Mouse (Mus musculus) olfactory bulb, adult 2 months (tissue): Measurements from ENCODE around the gene Tmem88b. TPM values are rescaled to one million over a fixed set of nuclear protein-coding genes. Genes with fewer than 3 reads are reported as not detected.
"Not testable (repeated sequence)": the region's sequence is repeated elsewhere in the genome, so short reads cannot be mapped to it uniquely, and the experiment has no call there.

ENCODE experiments used
- H3K27ac ChIP-seq: fragments of 200-500 bp; 2 replicates; pipeline ENCODE4 v1.5.1; 2012; ENCODE audit warnings: low read depth, low read length; ENCODE audit not compliant: insufficient read depth
- H3K4me1 ChIP-seq: fragments of 200-500 bp; 2 replicates; pipeline ENCODE4 v1.6.1; 2012; ENCODE audit warnings: low read length; ENCODE audit not compliant: control insufficient read depth, insufficient read depth
- H3K4me3 ChIP-seq: fragments of 200-500 bp; 2 replicates; pipeline ENCODE4 v1.5.1; 2012; ENCODE audit warnings: mild to moderate bottlenecking, low read depth, low read length, moderate library complexity; ENCODE audit not compliant: insufficient read depth
- CTCF ChIP-seq: fragments of 200-500 bp; IDR thresholded peaks from 2 replicates; pipeline ENCODE4 v1.5.1; 2012; ENCODE audit warnings: low read depth, mild to moderate bottlenecking, low read length, moderate library complexity; ENCODE audit not compliant: insufficient read depth
- POLR2A ChIP-seq: fragments of 200-500 bp; IDR thresholded peaks from 2 replicates; pipeline ENCODE4 v1.6.1; 2012; ENCODE audit warnings: mild to moderate bottlenecking, low read depth, low read length, moderate library complexity; ENCODE audit not compliant: insufficient read depth
- WGBS: fragments of 180-500 bp; shearing (Covaris S2); methylation state at CpG from one replicate; pipeline ENCODE4 v1.1.7; 2018; 5-methylcytosine and 5-hydroxymethylcytosine counted together
- polyA plus RNA-seq: library from polyadenylated mRNA; stranded (reverse); fragments of >200 nt; gene quantifications from 2 replicates; pipeline ENCODE4 v1.2.4, GENCODE M21; 2012; ENCODE audit warnings: low replicate concordance; ENCODE audit not compliant: missing spikeins, insufficient read depth, insufficient read length

Tmem88b gene
- polyA plus RNA-seq, 1 experiment, result not detected

DNA sequence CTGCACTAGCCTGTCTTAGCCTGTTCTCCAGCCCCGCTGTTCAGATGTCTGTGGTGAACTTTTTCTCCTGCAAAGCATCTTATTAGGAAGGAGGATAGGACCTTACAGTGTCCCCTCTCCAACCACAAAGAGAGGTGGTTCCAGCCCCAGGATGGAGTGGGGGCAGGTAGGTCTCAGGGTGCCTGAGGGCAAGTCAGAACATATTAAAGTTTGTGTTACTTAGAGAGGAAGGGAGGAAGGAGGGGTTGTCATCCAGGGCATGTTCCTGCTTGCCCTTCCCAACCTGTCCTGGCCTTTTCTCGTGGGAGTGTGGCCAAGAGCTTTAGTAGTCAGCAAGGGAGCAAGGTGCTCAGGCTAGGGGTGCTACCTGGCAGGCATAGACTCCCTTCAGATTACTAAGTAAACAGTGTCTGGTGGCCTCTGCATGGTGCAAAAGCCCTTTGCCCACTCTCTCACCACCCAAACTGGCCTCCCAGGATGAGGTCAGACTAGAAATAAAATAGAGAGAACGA is 5.0 kb upstream of the Tmem88b start:
- H3K4me3 ChIP-seq, result no peak overlapping the region
- 70% methylated on average over 3 of the region's 3 CpGs for WGBS
- H3K27ac ChIP-seq, result no peak overlapping the region
- H3K4me1 ChIP-seq, result no peaks in the 10 kb centered on the region
- TF ChIP-seq POLR2A (no peak), CTCF (no peak)

DNA sequence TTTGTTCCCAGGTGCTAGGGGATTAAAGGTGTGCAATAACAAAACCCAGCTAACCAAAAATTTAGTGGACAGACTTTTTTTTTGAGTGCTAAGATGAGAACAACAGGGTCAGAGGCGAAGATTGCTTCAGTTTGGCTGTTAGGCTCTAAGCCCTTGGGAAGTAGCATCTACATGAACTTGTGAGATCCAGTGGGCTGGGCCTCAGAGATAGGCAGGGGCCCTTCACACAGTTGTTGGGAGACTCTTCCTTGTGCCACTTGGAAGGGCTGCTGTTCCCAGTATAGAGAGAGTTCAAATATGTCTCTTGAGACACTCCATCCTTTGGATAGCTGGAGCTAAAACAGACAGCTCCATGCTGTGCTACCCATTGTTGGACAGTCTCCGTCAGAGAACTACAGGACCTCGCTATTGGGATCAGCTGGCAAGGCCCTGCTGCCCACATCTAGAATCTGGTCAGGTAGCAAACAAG is 4.4 kb upstream of the Tmem88b start, which contains the start of gene Ankrd65:
Gene Ankrd65, plus strand, starts transcription at position 419 of the 469 bp plus-strand sequence.
- 73% methylated on average over 3 of the region's 3 CpGs for WGBS
- H3K4me3 ChIP-seq, result no peak within 1 kb of the TSS
- 0 out of 2 replicates have a peak, but pooled peaks cover 4% of the 10 kb centered on the region for H3K4me1 ChIP-seq
- no peak for TF ChIP-seq POLR2A
- TF ChIP-seq CTCF, result no peak
- no peak within 1 kb of the TSS for H3K27ac ChIP-seq

DNA sequence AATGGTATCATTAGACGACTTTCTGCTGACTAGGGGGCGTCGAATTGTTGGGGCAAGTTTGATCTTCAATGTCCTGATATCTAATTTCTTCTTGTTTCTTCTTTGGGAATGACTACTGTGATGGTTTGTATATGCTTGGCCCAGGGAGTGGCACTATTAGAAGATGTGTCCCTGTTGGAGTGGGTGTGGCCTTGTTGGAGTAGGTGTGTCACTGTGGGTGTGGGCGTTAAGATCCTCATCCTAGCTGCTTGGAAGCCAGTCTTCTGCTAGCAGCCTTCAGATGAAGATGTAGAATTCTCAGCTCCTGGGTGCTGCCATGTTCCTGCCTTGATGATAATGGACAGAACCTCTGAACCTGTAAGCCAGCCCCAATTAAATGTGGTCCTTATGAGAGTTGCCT is 3.2 kb upstream of the Tmem88b start:
- H3K27ac ChIP-seq, H3K4me3 ChIP-seq, H3K4me1 ChIP-seq: not testable (repeated sequence)
- WGBS, result 83% methylated on average over 4 of the region's 4 CpGs

DNA sequence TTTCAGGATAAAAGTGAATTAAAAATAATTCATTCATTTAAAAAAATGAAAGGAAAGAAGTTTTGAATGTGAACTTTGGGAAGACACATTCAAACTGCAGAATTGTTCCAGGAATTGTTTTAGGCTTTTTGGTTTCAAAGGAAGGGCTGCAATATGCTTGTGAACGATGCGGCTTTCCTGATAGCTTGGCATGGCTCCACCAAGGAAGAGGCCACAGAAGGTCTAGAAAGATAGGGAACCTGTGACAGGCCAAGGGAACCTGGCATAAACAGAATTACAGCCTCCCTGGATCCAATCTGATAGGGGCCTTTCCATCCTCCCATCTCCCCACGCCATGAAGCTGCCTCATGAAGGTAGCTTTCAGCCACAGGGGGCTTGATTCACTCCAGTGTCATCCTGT is 2.6 kb upstream of the Tmem88b start:
- H3K4me1 ChIP-seq, result 0 out of 2 replicates have a peak, but pooled peaks cover 4% of the 10 kb centered on the region
- TF ChIP-seq POLR2A (no peak), CTCF (no peak)
- no peak overlapping the region for H3K27ac ChIP-seq
- WGBS, result 71% methylated on average over 3 of the region's 3 CpGs
- no peak overlapping the region for H3K4me3 ChIP-seq

DNA sequence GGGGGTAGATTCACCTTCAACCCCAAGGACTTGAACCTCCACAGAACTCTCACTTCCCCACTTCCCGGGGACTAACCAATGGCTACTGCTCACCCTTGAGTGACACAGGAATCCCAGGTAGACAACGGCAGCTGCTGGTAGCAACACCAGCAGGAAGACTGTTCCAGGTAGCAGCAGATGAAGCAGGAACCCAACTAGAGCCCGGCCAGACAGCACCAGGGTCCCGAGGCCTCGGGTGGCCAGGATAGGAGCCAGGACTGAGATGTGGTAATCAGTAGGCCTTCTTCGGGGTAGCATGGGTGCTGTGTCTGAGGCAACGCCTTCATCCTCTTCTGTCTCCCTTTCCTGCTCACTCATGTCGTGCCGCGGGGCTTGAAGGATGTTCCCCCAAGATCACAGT is 428 bp downstream of the Tmem88b start:
- peaks cover 9% of the 10 kb centered on the region for H3K4me1 ChIP-seq
- 90% methylated on average over 10 of the region's 10 CpGs for WGBS
- H3K27ac ChIP-seq, result peak overlapping the region; percentile 55
- 0 out of 2 replicates have a peak overlapping the region, but pooled peaks have one; percentile 9 for H3K4me3 ChIP-seq
- no peak for TF ChIP-seq POLR2A
- no peak for TF ChIP-seq CTCF

DNA sequence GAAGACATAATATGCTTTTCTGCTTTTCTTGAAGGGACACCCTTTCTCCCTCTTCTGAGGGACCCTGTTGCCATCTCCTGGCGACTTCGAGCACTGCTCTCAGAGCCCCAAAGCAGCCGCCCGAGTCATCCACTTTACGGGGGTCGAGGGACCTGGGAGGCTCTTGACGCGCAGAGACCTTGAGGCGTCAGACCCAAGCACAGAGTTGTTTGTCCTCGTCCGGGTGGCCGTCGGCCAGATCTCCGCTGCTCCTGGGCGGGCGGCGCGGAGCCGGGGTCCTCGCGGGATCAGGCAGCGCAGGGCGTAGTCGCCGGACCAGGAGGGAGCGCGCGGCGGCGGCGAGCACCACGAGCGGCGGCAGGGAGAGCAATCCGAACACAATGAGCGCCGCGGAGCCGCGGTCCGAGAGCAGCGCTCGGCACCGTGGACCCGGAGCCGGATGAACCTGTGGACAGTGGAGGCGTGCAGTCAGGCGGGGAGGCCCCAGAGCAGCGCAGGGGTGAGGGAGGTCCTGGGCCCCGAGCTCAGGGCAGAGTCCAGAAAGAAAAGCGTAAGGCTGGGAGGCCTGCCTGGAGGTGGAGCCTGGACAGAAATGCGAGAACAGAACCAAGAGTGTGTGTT is 1.5 kb downstream of the Tmem88b start:
- TF ChIP-seq CTCF (peak; percentile 76), POLR2A (peak; percentile 53; the same call in 1 of the 2 replicates)
- Histone ChIP-seq H3K27ac (peak overlapping the region; percentile 96), H3K4me3 (peak overlapping the region; percentile 89), H3K4me1 (peaks cover 9% of the 10 kb centered on the region)
- under 1% methylated on average over 52 of the region's 52 CpGs for WGBS

DNA sequence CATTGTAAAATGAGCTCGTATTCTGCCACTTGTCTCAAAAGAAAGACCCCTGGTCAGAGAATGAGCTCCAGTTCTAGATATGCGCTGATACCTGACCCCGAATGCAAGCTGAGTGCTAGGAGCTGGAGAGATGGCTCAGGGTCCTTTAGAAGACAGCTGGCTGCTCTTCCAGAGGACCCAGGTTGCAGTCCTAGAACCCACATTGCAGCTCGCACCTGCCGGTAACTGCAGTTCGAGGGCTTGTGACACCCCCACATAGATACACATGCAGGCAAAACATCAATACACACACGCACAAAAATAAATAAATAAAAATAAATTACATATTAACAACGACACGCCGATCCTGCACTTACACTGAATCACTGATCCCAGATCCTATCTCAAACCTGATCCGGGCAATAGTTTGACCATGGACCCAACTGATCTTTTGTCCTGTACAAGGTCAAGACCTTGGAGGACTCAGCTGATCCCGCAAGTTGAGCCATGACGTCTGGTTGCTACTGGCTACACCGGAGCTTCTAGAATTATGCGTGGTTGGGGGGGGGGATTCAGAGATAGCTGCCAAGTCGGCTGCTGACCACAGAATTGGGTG is 2.1 kb downstream of the Tmem88b start:
- Histone ChIP-seq H3K4me3 (peak overlapping the region; percentile 89), H3K27ac (peak overlapping the region; percentile 96), H3K4me1 (peaks cover 9% of the 10 kb centered on the region)
- 14% methylated on average over 16 of the region's 16 CpGs for WGBS
- TF ChIP-seq CTCF (no peak), POLR2A (no peak)

DNA sequence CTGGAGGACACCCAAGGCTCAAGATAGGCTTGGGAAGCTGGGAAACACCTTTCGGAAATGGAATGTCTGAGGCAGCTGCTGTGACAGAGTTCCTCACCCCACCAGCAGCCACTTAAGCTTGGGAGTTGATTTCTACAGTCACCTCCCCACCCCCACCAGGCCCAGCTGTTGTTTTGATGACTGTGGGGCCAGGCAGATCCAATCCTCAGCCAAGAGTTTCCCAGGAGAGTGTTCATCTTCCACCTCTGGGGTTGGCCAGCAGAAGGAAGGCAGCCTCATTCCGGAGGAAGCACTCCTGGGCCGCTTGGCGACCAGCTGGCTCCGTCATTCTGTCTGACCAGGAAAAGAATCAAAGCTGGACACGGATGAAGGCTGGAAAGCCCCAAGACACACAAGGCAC is 4.8 kb downstream of the Tmem88b start:
- WGBS, result 31% methylated on average over 6 of the region's 6 CpGs
- TF ChIP-seq CTCF, result no peak
- no peak for TF ChIP-seq POLR2A
- H3K4me1 ChIP-seq, result peaks cover 21% of the 10 kb centered on the region
- no peak overlapping the region for H3K4me3 ChIP-seq
- H3K27ac ChIP-seq, result no peak overlapping the region

DNA sequence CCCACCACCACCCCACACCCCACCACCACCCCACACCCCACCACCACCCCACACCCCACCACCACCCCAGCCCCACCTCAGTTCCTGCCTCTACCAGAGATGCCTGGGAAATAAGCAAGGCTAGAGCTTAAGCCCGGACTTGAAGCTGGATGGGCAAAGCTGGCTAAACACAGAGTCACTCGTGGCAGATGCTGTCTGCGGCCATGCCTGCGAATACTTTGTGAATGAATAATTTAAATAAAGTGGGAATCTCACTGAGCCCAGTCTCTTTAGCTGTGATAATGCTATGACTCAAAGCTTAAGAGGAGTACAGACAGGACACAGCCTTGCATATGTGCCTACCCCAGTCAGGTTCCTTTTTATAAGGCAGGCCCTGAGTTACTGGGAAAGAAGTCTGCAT is 6.2 kb downstream of the Tmem88b start:
- peaks cover 30% of the 10 kb centered on the region for H3K4me1 ChIP-seq
- H3K4me3 ChIP-seq, result no peak overlapping the region
- WGBS, result 78% methylated on average over 4 of the region's 4 CpGs
- no peak for TF ChIP-seq POLR2A
- no peak for TF ChIP-seq CTCF
- no peak overlapping the region for H3K27ac ChIP-seq

DNA sequence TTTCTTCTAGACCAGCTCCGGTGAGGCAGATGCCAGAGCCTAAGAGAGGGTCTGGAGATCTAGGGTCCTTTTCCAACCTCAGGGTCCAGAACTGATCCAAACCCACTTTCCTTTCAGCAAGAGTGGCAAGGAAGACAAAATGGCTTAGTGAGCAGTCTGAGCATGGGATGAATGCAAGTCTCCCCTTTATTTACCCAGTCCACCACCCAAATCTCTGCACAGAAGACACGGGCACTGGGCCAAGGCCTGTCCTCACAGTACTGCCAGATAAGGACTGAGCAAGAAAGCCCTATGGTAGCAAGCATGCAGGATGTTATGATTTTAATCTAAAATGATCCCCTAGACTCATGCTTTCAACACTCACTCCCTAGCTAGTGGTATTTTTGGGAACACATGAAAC is 7.9 kb downstream of the Tmem88b start:
- WGBS, result 73% methylated on average over 2 of the region's 2 CpGs
- H3K27ac ChIP-seq, result peak overlapping the region; percentile 16
- H3K4me3 ChIP-seq, result no peak overlapping the region
- H3K4me1 ChIP-seq, result peaks cover 33% of the 10 kb centered on the region
- no peak for TF ChIP-seq POLR2A
- TF ChIP-seq CTCF, result no peak
